Mouse (Mus musculus) urinary bladder, postnatal 14 days (tissue): Measurements from ENCODE around the gene Gm27029.
"Not testable (repeated sequence)": the region's sequence is repeated elsewhere in the genome, so short reads cannot be mapped to it uniquely, and the experiment has no call there.

Experiments
- DNase-seq: peaks from one replicate; pipeline ENCODE4 v3.0.0; 2021; ENCODE audit warnings: low spot score

Gm27029 gene

DNA sequence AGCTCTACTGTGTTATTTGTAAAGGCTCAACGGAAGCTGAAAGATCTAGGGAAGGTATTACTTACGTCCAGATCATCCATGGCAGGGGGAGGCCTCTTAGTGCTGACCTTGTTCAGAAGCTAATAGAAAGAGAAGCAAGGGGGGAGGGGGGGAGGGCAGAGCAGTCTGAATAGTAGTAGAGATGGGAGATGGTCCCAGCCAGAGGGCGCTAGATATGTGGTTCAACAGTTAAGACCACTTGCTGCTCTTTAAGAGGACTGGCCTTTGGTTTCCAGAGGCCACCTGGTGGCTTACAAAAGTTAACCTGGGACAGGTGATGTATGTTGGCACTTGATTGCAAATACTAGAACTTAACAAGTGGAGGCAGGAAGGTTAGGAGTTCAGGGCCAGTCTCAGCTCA is 5.0 kb downstream of the Gm27029 start:
- DNase-seq, result no peak

DNA sequence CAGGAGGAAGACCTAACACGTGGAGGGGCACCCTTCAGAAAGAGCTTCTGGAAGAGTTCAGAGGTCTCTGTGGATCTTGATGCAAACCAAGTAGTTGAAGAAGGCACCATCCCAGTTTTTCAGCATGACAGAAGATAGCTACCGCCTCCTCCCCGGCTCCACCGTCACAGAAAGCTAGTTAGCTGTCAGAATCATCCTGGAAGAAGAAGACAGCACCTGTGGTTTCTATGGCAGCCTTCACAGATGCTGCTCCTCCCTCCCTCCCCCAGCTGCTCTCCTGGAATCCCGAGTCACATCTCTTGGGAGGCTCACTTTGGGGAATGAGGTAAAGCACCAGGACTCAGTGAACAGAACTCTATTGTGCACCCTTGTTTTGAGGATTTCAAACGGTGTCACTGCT is 5.6 kb downstream of the Gm27029 start:
- DNase-seq, result no peak

DNA sequence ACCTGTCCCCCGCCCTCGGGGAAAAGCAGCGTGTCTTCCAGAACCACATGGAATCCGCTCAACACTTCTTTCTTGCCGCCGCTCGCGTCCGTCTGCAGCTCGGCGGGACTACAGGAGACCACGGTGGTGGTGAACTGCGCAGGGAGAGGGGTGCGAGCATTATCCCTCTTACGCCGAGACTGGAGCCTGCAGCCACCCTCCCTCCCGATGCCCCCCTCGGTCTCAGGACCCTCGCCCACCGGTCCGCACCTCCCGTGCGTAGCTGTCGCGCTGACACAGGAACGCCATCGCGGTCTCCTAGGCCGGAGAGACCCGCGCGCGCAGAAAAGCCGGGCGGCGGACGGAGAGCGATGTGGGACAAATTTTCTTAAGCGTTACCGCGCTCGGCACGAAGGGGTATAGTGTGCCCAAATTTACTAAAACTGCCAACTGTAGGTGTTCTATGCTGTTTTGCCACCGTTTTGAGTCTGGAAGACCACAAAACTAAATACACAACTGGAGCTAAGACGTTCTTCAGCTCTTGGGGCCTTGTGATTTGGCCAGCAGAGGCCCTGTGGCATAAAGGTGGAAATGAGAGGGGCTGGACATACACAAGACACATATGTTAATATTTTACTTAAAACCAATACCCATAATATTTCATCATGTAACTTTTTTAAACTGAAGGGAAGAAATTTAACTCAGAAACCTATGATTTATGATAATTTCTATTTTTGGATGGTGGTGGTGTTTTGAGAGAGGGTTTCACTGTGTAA is 7.3 kb downstream of the Gm27029 start, which contains the start of gene Aarsd1:
TSS of gene Aarsd1 (minus strand) at position 515 of the 755 bp plus-strand sequence.
- peak; percentile 88 for DNase-seq

DNA sequence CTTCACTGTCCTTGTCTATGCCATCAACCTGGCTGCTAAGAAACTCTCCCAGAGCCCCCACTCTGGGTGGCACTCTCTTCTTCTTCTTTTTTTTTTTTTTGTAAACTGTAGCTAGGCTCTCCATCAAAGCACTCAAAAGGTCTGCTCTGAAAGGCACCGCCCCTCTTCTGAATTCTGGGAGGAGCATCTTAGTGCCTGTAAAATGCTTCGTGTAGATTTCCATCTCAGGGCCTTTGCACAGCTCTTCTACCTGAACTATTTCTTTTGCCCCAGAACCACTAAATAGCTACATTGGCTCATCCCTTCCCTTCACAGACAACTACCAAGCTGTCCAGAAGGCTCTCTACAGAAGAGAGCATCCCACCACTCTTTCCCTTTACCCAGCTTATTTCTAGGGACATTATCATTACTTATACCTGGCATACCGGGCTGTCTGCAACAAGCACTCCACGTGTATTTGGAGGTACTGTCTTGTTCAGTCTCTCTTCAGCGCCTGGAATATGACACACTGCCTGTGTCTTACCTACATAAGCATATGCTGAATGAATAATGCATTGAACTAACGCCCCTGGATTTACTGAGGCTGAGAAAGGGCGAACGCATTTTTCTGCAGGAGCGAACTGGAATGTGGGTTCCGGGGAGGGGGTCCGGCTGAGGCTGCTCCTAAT is 8.0 kb downstream of the Gm27029 start:
- no peak for DNase-seq

DNA sequence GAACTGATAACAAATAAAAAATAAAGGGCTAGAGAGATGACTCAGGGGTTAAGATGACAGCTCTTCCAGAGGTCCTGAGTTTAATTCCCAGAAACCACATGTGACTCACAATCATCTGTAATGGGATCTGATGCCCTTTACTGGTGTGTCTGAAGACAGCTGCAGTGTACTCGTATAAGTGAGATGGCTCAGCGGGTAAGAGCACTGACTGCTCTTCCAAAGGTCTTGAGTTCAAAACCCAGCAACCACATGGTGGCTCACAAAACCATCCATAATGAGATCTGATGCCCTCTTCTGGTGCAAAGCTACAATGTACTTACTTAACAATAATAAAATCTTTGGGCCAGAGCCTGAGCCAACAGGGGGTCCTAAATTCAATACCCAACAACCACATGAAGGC is 9.3 kb downstream of the Gm27029 start:
- no peak for DNase-seq

DNA sequence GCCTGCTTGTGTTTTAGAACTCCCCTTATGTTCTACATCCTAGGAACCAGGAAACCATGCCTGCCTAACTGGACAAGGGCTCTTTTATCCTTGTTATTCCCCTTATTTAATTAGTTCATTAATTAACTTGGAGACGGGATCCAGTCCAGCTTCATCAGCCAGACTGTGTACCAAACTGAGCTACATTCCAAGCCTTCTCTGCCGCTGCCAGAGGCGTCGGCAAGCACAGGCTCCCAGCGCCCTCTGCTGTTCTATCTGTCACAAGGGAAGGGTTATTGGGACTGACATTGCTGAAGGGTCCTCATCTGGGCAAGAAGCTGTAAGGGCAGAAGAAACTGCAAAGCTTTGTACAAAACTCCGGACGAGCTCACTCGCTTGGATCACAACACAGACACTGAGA is 29.5 kb downstream of the Gm27029 start:
- peak; percentile 81 for DNase-seq

DNA sequence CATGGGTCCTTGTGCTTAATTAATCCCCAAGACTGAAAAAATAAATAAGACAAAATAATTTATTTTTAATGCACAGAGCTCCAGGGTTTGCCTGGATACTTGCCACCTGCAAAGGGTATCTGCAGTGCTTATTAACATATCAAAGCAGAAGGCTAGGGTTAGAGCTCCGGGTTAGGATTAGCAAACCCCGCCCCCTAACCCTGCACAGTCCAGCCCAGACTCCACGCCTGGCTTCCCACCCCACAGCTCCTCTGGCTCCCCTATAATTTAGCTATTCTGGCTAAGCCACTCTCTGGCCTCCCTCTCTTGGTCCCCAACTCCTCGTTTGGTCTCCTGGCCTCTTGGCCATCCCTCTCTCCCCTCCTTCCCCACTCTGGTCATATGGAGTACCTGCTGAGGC is 42.8 kb downstream of the Gm27029 start:
- DNase-seq, result no peak

DNA sequence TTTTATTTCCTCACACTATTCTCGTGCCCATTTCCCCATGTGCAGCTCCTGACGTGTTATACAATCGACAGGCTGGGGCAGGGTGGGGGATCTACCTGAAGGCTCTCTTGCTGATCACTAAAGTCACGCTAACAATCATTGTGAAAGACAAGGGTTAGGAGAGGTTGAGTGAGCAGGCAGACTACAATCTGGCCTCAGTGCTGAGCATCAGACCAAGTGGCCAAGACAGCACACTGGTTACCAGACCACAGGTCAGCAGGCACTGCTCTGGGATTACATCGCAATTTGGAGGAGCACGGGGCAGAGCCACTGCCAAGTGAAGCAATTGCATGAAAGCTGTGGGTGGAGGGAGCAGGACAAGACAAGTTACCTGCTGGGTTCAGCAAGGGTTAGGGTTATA is 45.7 kb downstream of the Gm27029 start:
- no peak for DNase-seq

DNA sequence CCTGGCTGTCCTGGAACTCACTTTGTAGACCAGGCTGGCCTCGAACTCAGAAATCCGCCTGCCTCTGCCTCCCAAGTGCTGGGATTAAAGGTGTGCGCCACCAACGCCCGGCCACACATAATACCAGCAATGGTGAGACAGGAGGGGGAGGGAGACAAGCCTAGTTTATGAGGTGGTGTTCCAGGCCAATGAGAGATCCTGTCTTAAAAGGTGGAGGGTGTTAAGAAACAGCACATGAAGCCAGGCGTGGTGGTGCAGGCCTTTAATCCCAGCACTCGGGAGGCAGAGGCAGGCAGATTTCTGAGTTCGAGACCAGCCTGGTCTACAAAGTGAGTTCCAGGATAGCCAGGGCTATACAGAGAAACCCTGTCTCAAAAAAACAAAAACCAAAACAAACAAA is 46.4 kb downstream of the Gm27029 start:
- DNase-seq, result not testable (repeated sequence)

DNA sequence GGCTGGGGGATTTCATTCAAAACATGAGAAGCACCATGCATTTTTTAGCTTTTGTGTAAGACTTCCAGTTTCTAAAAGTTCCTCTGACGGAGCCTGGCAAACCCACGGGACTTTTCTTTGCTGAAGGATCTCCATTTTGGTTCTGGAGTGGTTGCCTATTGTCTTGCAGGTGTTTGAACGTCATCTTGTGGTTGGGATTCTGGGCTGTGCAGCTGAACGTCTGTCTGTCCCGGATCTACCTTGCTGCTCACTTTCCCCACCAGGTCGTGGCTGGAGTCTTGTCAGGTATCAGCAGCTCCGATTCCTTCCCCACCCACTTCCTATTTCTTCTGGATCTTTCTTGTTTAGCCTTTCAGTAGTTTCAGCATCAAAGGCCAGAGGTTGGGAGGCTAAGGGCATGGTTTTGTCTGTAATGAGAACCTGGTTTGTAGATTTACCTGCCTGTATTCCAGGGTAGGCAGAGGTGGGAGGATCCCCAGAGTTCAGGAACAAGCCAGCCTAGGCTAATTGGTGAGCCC is 50.1 kb downstream of the Gm27029 start:
- no peak for DNase-seq

DNA sequence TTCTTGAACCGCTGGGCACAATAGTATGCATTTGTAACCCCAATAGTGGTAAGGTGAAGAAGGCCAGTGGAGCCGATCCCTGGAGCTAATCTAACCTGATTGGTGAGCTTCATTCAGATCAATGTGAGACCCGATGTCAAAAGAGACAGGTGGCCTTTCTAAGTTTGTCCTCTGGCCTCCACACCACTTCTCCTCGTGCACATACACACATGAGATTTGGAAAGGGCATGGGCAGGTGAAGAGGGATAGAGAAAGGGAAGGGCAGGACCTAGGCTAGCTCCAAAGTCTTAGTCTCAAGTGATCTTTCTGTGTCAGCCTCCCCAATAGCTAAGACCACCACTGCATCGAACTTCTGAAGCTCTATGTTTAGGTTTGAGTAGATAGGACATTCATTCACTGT is 54.5 kb downstream of the Gm27029 start:
- DNase-seq, result no peak

DNA sequence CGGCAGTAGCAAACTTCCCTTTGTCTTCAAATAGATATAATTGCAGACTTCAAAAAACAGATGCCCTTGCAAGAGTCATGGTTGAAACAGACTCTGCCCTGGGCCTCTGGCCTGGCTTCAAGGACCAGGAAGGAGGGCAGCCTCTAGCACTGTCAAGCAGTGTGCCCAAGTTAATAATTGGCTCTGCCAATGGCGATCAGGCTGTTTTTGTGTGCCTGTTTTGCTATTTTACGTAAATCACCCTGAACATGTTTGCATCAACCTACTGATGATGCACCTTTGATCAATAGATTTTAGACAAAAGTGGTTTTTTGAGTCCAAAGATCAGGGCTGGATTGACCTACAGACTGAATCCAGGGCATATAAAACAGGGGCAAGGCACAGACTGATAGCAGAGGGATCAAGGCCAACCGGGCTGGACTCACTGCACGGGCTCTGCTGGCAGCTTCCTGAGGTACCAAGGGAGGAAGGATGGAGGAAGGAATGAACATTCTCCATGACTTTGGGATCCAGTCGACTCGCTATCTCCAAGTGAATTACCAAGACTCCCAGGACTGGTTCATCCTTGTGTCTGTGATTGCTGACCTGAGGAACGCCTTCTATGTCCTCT is 57.2 kb downstream of the Gm27029 start, which contains the start of gene G6pc:
TSS of gene G6pc (plus strand) at position 236 of the 610 bp plus-strand sequence.
- DNase-seq, result no peak

DNA sequence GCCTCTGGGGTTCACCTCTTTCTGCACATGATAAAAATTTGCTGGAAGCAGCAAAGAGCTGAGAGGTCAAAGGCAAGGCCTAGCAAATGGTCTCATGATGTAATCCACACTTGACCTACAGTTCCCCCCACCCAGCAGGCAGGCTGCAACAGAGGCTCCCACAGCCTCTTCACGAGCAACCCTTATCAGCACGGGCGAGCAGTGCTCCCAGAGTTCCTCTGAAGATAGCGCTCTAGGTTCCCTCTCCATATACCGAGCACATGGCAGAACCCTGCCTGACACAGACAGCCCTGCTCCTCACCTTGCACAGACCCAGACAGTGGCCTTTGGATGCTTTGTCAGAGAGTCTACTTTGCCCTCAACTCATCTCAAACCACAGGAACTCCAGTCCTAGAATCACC is 60.1 kb downstream of the Gm27029 start:
- no peak for DNase-seq

DNA sequence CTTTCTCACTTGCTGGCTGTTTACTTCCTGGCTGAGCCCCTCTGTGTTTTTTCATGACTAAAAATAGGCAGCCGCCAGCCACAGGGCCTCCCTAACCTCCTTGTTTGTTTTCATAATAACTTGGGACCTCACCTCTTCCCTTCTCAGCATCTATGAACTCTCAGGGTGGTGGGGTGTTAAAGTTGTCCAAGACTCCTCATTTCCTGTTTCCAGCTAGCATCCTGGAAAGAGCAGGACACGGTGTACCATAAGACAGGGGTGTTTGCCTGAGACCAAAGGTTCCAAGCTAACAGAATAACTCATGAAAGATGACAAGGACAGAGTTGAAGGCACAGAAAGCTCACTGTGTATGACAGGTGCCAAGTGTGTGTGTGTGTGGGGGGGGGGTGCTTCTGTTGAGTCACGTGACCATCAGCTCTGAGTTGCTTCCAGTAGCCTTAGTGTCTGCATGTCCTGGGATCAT is 63.9 kb downstream of the Gm27029 start:
- DNase-seq, result no peak

DNA sequence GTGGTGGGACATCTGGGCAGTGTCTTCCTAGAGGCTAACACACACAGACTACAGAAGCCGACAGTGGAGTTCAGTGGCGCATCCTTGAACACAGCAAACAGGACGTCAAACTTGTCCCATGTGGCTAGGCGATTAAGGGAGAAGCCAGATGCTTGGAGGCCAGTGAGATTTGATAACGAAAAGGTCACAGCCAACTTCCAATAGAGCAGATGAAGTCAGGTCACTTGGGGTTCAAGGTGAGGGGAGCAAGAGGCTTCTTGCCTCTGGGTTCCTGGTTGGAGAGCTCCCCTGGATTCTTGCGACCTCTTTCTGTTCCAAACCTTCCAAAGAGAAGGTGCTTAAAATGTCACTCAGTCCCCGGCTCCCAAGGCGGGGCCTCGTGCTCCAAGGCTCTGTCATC is 64.8 kb downstream of the Gm27029 start:
- no peak for DNase-seq

DNA sequence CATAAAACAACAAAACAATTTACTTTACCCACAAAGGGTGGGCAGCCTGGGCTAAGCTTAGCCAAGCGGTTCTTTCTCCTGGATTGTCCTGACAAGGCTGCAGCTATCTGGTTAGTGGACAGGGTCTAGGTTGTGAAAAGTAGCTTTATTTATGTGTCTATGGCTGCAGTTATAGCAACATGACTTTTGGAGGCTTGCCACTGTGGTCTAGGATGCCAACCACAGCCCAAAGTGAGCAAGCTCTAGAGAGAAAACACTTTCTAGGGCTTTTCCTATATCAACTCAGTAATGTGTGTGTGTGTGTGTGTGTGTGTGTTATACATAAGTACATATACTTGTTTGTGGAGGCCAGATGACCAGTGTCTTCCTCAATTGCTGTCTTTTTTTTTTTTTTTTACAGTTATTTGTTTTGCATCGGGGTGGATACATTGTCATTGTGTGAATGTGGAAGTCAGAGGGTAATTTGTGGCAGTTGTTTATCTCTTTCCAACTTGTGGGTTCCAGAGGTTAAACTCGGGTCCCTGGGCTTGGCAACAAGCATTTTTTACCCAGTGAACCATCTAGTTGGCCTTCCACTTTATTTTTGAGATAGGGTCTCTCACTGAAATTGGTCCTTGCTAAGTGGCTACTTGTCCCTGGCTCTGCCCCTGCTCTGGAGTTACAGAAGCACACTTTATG is 67.0 kb downstream of the Gm27029 start:
- no peak for DNase-seq
